Mouse (Mus musculus): ENCODE results near the gene Fam126a. TPM values are rescaled to one million over a fixed set of nuclear protein-coding genes. Genes with fewer than 3 reads are reported as not detected.

The Fam126a gene
- total and polyA plus RNA-seq, 3 experiments = 30.0 to 51.1 (median 34.7) TPM

GRCm38 (mm10) chr5:24016912-24017311 lies 13.6 kb downstream of the Fam126a start:
- peaks cover 7 to 10% of the 10 kb centered on the region in 2 experiments for H3K4me1 ChIP-seq (ENCODE audit: control insufficient read depth in 1 of 2, insufficient read depth in 2 of 2, low read length in 2 of 2)
- peaks cover 6 to 23% of the 10 kb centered on the region in 2 experiments; a peak in 3 of 4 replicates for H3K36me3 ChIP-seq (ENCODE audit: control insufficient read depth in 1 of 2, insufficient read depth in 2 of 2, low read length in 2 of 2)
- H3K4me3 ChIP-seq (ENCODE audit: control insufficient read depth in 1 of 2, insufficient read depth in 1 of 2, low read depth in 2 of 2, low read length in 2 of 2) = no peak overlapping the region
- H3K9me3 ChIP-seq (replicated peaks; ENCODE audit: insufficient read depth, low read length) = no peaks in the 10 kb centered on the region
- H3K9ac ChIP-seq (ENCODE audit: control insufficient read depth, low read depth, low read length, poor library complexity, severe bottlenecking) = no peak overlapping the region
- DNase-seq (ENCODE audit: low read depth, low spot score) = peak; percentile 38
- H3K27ac ChIP-seq (ENCODE audit: control insufficient read depth, low read depth, low read length) = no peak overlapping the region
- TF ChIP-seq CTCF (IDR thresholded peaks at IDR 0.05 in 2 of 3, conservative IDR thresholded peaks at IDR 0.05 in 1 of 3; ENCODE audit: control insufficient read depth in 1 of 3, insufficient read depth in 1 of 3, low read depth in 2 of 3, low read length in 3 of 3, poor library complexity in 1 of 3, severe bottlenecking in 1 of 3) (no peak), USF1 (IDR thresholded peaks at IDR 0.05; ENCODE audit: low read depth, low read length) (no peak), TCF12 (IDR thresholded peaks at IDR 0.05; ENCODE audit: low read depth, low read length) (peak; percentile 46; the same call in 1 of the 2 replicates), EP300 (IDR thresholded peaks at IDR 0.05; ENCODE audit: low read depth in 1 of 2, low read length in 2 of 2) (peak; percentile 33 to 56; a peak in 2 of 4 replicates)
- H3K27me3 ChIP-seq (ENCODE audit: control insufficient read depth in 1 of 2, insufficient read depth in 2 of 2, low read length in 2 of 2) = no peaks in the 10 kb centered on the region
- peaks cover 39% of the 10 kb centered on the region for H3K79me2 ChIP-seq (ENCODE audit: control insufficient read depth, insufficient read depth, low read length, poor library complexity)

DNA sequence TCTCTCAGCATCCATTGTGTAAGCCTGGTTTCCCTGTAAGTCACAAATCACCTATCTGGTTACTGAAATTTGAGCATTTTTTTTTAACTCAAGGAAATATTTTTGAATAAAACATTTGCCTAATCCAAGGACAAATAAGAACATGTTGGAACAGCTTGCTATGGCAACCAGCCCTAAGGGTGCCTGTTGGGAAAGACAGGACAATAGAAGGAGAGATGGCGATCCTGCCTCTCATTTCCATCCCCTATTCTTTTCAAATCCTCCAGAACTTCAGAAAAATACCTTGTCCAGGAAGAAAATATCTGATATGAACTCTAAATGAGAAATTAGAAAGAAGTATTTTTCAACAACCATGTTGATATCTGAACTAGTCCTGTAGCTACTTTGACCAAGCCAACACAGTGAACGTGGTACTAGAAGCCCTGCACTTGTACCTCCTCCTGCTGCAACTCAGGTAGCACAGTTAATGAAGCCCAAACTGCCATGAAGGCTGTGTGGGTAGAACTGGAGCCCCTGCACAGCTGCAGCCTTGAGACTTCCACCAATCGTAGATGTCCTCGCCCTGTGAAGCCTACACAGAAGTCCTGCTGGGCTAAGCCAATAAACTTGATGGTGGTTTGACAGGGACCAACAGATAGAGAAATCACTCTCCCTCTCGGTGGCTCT lies 17.0 kb downstream of the Fam126a start:
- Histone ChIP-seq H3K36me3 (ENCODE audit: control insufficient read depth in 1 of 2, insufficient read depth in 2 of 2, low read length in 2 of 2) (peaks cover 4 to 29% of the 10 kb centered on the region in 2 experiments), H3K27ac (ENCODE audit: control insufficient read depth, low read depth, low read length) (no peak overlapping the region), H3K9me3 (replicated peaks; ENCODE audit: insufficient read depth, low read length) (no peaks in the 10 kb centered on the region), H3K9ac (ENCODE audit: control insufficient read depth, low read depth, low read length, poor library complexity, severe bottlenecking) (no peak overlapping the region), H3K4me1 (ENCODE audit: control insufficient read depth in 1 of 2, insufficient read depth in 2 of 2, low read length in 2 of 2) (peaks cover 11 to 14% of the 10 kb centered on the region in 2 experiments), H3K27me3 (ENCODE audit: control insufficient read depth in 1 of 2, insufficient read depth in 2 of 2, low read length in 2 of 2) (no peaks in the 10 kb centered on the region), H3K4me3 (ENCODE audit: control insufficient read depth in 1 of 2, insufficient read depth in 1 of 2, low read depth in 2 of 2, low read length in 2 of 2) (no peak overlapping the region), H3K79me2 (ENCODE audit: control insufficient read depth, insufficient read depth, low read length, poor library complexity) (peaks cover 17% of the 10 kb centered on the region; the same call in 1 of the 2 replicates)
- DNase-seq (ENCODE audit: low read depth, low spot score) = no peak
- no peak for TF ChIP-seq ELF1 (IDR thresholded peaks at IDR 0.05; ENCODE audit: low read depth, low read length)
- no peak for TF ChIP-seq POLR2A (IDR thresholded peaks at IDR 0.05; ENCODE audit: control insufficient read depth in 1 of 2, insufficient read depth in 1 of 2, low read depth in 1 of 2, low read length in 2 of 2, poor library complexity in 1 of 2)
- no peak for TF ChIP-seq TAL1 (IDR thresholded peaks at IDR 0.05; ENCODE audit: low read length)
- TF ChIP-seq USF2 (IDR thresholded peaks at IDR 0.05; ENCODE audit: borderline replicate concordance in 1 of 2, insufficient read depth in 1 of 2, low read depth in 1 of 2, low read length in 2 of 2) = no peak
- no peak for TF ChIP-seq ZMIZ1 (IDR thresholded peaks at IDR 0.05; ENCODE audit: low read depth, low read length)
- no peak for TF ChIP-seq MYC (IDR thresholded peaks at IDR 0.05; ENCODE audit: low read depth, low read length)
- TF ChIP-seq MAFK (IDR thresholded peaks at IDR 0.05; ENCODE audit: borderline replicate concordance, low read depth, low read length) = no peak
- no peak for TF ChIP-seq ZC3H11A (IDR thresholded peaks at IDR 0.05; ENCODE audit: low read depth, low read length)
- no peak for TF ChIP-seq HCFC1 (IDR thresholded peaks at IDR 0.05; ENCODE audit: low read depth, low read length)
- no peak for TF ChIP-seq MYB (IDR thresholded peaks at IDR 0.05; ENCODE audit: low read depth, low read length)
- TF ChIP-seq UBTF (IDR thresholded peaks at IDR 0.05; ENCODE audit: borderline replicate concordance, insufficient read depth, low read depth, low read length) = no peak
- TF ChIP-seq MXI1 (IDR thresholded peaks at IDR 0.05; ENCODE audit: low read depth, low read length) = no peak
- TF ChIP-seq EP300 (IDR thresholded peaks at IDR 0.05; ENCODE audit: low read depth in 1 of 2, low read length in 2 of 2) = no peak
- no peak for TF ChIP-seq KAT2A (conservative IDR thresholded peaks at IDR 0.05; ENCODE audit: low read depth, low read length)
- TF ChIP-seq TBP (IDR thresholded peaks at IDR 0.05; ENCODE audit: low read depth, low read length) = no peak
- no peak for TF ChIP-seq USF1 (IDR thresholded peaks at IDR 0.05; ENCODE audit: low read depth, low read length)
- TF ChIP-seq POLR2AphosphoS5 (IDR thresholded peaks at IDR 0.05; ENCODE audit: borderline replicate concordance, low read depth, low read length) = no peak
